Mouse (Mus musculus) ovary, adult 10 weeks (tissue): ENCODE results near the gene Vmn1r38. TPM values are rescaled to one million over a fixed set of nuclear protein-coding genes. Genes with fewer than 3 reads are reported as not detected.

Source experiments
- polyA plus RNA-seq: library from polyadenylated mRNA; stranded (reverse); fragments of 350-450 nt; fragmentation: Illumina TruSeq; extraction: RNeasy Lipid Tissue Mini Kit (QIAGEN cat#74804); gene quantifications from one replicate; pipeline ENCODE4 v1.2.3, GENCODE M21; 2014

Gene Vmn1r38
- not detected for polyA plus RNA-seq

GRCm38 (mm10) chr6:66782527-66782926 lies at the start of gene Vmn1r38:
Gene Vmn1r38, minus strand, starts transcription at chr6:66782627.

GRCm38 (mm10) chr6:66810509-66810908 lies 28.1 kb upstream of the Vmn1r38 start, which contains the start of gene Vmn1r39:
Gene Vmn1r39, minus strand, starts transcription at chr6:66810609.

GRCm38 (mm10) chr6:66729082-66729481 lies 53.3 kb downstream of the Vmn1r38 start, which contains the start of gene Vmn1r37:
Gene Vmn1r37, plus strand, starts transcription at chr6:66729382.

Other genes with a start within 250 kb of the Vmn1r38 start
- gene Mad2l1, start 247.2 kb downstream of the Vmn1r38 start, polyA plus RNA-seq, result 145 TPM
- not detected for gene Vmn1r32, start 222.5 kb downstream of the Vmn1r38 start, polyA plus RNA-seq
- gene Vmn1r33, start 164.3 kb downstream of the Vmn1r38 start, polyA plus RNA-seq, result not detected
- not detected for gene Vmn1r34, start 138.7 kb downstream of the Vmn1r38 start, polyA plus RNA-seq
- gene Vmn1r35, start 96.7 kb downstream of the Vmn1r38 start, polyA plus RNA-seq, result not detected
- gene Vmn1r36, start 63.5 kb downstream of the Vmn1r38 start, polyA plus RNA-seq, result not detected
- not detected for gene Vmn1r37, start 53.2 kb downstream of the Vmn1r38 start, polyA plus RNA-seq
- gene Vmn1r39, start 28.0 kb upstream of the Vmn1r38 start, polyA plus RNA-seq, result not detected
- 267 TPM for gene Gng12, start 113.8 kb upstream of the Vmn1r38 start, polyA plus RNA-seq